Mouse (Mus musculus): ENCODE data around the gene Mrpl28.
A peak's percentile ranks its signal among the peaks of the same experiment; 100 is the strongest.

DNA sequence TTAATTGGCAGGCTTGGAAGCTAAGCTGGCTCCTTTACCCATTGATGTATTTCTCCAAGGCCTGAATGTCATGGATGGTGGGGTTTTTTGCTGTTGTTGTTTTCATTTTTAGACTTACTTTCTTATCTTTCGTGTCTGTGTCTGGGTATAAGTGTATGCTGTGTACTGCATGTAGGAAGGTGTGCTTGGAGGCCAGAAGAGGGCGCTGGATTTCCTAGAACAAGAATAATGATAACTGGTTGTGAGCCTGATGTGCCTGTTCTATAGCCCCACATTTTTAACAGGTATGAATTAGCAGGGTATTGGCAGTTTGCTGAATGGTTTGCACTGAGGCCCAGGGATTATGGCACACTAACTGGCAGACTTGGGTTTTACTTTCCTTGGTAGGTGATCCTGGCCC is 25.8 kb downstream of the Mrpl28 start:
- TF ChIP-seq CTCF (IDR thresholded peaks at IDR 0.05; ENCODE audit: low read depth) (peak; percentile 14; the same call in 1 of the 2 replicates), EP300 (IDR thresholded peaks at IDR 0.05; ENCODE audit: low read depth) (no peak)

All from liver, embryonic 14.5 days (tissue).